ENCODE assay signal across 14 mouse cellular contexts in the genomic region with DNA sequence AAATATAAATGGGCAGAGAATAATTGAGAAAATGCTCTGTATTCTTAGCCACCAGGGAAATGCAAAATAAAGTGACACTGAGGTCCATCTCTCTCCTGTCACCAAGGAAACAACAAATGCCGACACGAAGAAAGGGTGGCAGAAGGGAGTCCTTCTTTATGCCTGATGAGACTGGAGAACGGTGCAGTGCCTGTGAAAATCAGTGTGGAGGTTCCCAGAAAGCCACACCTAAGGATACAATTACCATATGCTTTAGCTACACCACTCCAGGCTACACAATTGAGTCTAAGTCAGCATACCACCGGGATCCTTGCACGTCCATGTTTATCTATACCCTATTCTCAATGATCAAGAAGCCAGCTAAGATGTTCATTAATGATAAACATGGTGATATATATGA. TPM values are rescaled to one million over a fixed set of nuclear protein-coding genes. Genes with fewer than 3 reads are reported as not detected.
DNase-seq lines count a peak whose midpoint lies in the region; ATAC-seq and TF ChIP-seq lines count a peak whose summit lies in the region.
"Had no signal": no experiment of that assay in that cellular context is flagged by ENCODE, and none has a peak within 500 bp of the region (broad histone marks: within the 10 kb centered on the region; RNA-seq: fewer than 3 reads in every experiment).

No protein-coding gene starts in this region.

- peaks cover 16% of the 10 kb centered on the region; the same call in 1 of the 2 replicates for H3K4me1 ChIP-seq in kidney, embryonic 16.5 days (ENCODE audit: insufficient read depth, low read length)
- peaks cover 7% of the 10 kb centered on the region; the same call in 1 of the 2 replicates for H3K4me1 ChIP-seq in cortical plate, adult 2 months (ENCODE audit: control insufficient read depth, insufficient read depth, low read length)
- H3K4me1 ChIP-seq in forebrain, embryonic 16.5 days (replicated peaks; ENCODE audit: control insufficient read depth, insufficient read depth, low read length) = peaks cover 6% of the 10 kb centered on the region
- H3K4me1 ChIP-seq in midbrain, postnatal 0 days (ENCODE audit: insufficient read depth, low read length) = no peaks in the 10 kb centered on the region

- H3K36me3 ChIP-seq in kidney, embryonic 16.5 days (ENCODE audit: insufficient read depth, low read length) = no peaks in the 10 kb centered on the region
- H3K36me3 ChIP-seq in forebrain, embryonic 16.5 days (ENCODE audit: control insufficient read depth, insufficient read depth) = no peaks in the 10 kb centered on the region
- no peaks in the 10 kb centered on the region for H3K36me3 ChIP-seq in midbrain, postnatal 0 days (ENCODE audit: insufficient read depth, low read length)
- H3K36me3 ChIP-seq: G1E had no signal

- 69% methylated on average over 5 of the region's 5 CpGs for WGBS in kidney, embryonic 16.5 days
- 65% methylated on average over 5 of the region's 5 CpGs for WGBS in forebrain, embryonic 16.5 days
- 25% methylated on average over 5 of the region's 5 CpGs for WGBS in midbrain, postnatal 0 days

- no peaks in the 10 kb centered on the region for H3K9me3 ChIP-seq in kidney, embryonic 16.5 days (ENCODE audit: low read length)
- H3K9me3 ChIP-seq in forebrain, embryonic 16.5 days (ENCODE audit: control insufficient read depth, low read length) = no peaks in the 10 kb centered on the region
- no peaks in the 10 kb centered on the region for H3K9me3 ChIP-seq in midbrain, postnatal 0 days (ENCODE audit: low read length)
- H3K9me3 ChIP-seq: G1E had no signal

- ATAC-seq in kidney, embryonic 16.5 days (ENCODE audit: low FRiP score, low TSS enrichment) = no peak
- ATAC-seq in forebrain, embryonic 16.5 days = peak; percentile 39
- peak; percentile 59 for ATAC-seq in midbrain, postnatal 0 days (ENCODE audit: low FRiP score)
- no peak for ATAC-seq in activated CD4-positive, CD25-positive, alpha-beta regulatory T cell, adult 4 months

- TF ChIP-seq CTCF in cortical plate, adult 2 months (IDR thresholded peaks at IDR 0.05; ENCODE audit: extremely low read depth, insufficient read depth, low read length) = no peak
- 0 out of 2 replicates have a peak, but pooled peaks have one; percentile 4 for TF ChIP-seq CTCF in midbrain, postnatal 0 days (IDR thresholded peaks at IDR 0.05)

- H3K27me3 ChIP-seq in kidney, embryonic 16.5 days (ENCODE audit: insufficient read depth, low read length) = no peaks in the 10 kb centered on the region
- no peaks in the 10 kb centered on the region for H3K27me3 ChIP-seq in forebrain, embryonic 16.5 days (replicated peaks; ENCODE audit: control insufficient read depth, insufficient read depth, low read length)
- no peaks in the 10 kb centered on the region for H3K27me3 ChIP-seq in midbrain, postnatal 0 days (ENCODE audit: insufficient read depth, low read length)

- no peak for DNase-seq in kidney, adult 8-10 months
- DNase-seq in midbrain, postnatal 0 days (ENCODE audit: low spot score) = no peak
- DNase-seq in adrenal gland, adult 18-20 months (ENCODE audit: low spot score in 2 of 2) = no peak
- DNase-seq: gastrocnemius, postnatal 10 days; lung, postnatal 10 days had no signal

- peak overlapping the region; percentile 34; the same call in 1 of the 2 replicates for H3K4me2 ChIP-seq in kidney, embryonic 16.5 days (replicated peaks; ENCODE audit: low read depth, low read length)
- H3K4me2 ChIP-seq in forebrain, embryonic 16.5 days (ENCODE audit: low read length) = peak overlapping the region; percentile 60
- H3K4me2 ChIP-seq in midbrain, postnatal 0 days (ENCODE audit: low read depth, low read length, poor library complexity, severe bottlenecking) = peak overlapping the region; percentile 43

- H3K9ac ChIP-seq in kidney, embryonic 16.5 days (replicated peaks; ENCODE audit: low read length) = no peak overlapping the region; the same call in 1 of the 2 replicates
- peak overlapping the region; percentile 63; the same call in 1 of the 2 replicates for H3K9ac ChIP-seq in forebrain, embryonic 16.5 days (replicated peaks; ENCODE audit: low read depth, low read length)
- peak overlapping the region; percentile 45 for H3K9ac ChIP-seq in midbrain, postnatal 0 days (replicated peaks; ENCODE audit: low read length, poor library complexity, severe bottlenecking)

- H3K4me3 ChIP-seq in kidney, embryonic 16.5 days (ENCODE audit: low read length) = no peak overlapping the region
- H3K4me3 ChIP-seq in cortical plate, adult 2 months (ENCODE audit: insufficient read depth, low read length) = peak overlapping the region; percentile 42
- H3K4me3 ChIP-seq in forebrain, embryonic 16.5 days (replicated peaks; ENCODE audit: low read length) = no peak overlapping the region
- peak overlapping the region; percentile 22 for H3K4me3 ChIP-seq in midbrain, postnatal 0 days (ENCODE audit: low read depth, low read length)
- H3K4me3 ChIP-seq: myocyte had no signal

- peak; percentile 27; the same call in 1 of the 2 replicates for TF ChIP-seq POLR2A in cortical plate, adult 2 months (IDR thresholded peaks at IDR 0.05; ENCODE audit: extremely low read depth, insufficient read depth, low read length)

- H3K27ac ChIP-seq in kidney, embryonic 16.5 days (ENCODE audit: low read length) = no peak overlapping the region
- H3K27ac ChIP-seq in cortical plate, adult 2 months (ENCODE audit: insufficient read depth, low read length) = peak overlapping the region; percentile 92
- H3K27ac ChIP-seq in forebrain, embryonic 16.5 days (ENCODE audit: low read length) = peak overlapping the region; percentile 72
- peak overlapping the region; percentile 89 for H3K27ac ChIP-seq in midbrain, postnatal 0 days (ENCODE audit: low read depth, low read length)

RNA-seq across cellular contexts. Expression of gene Ctla4, which starts 25.4 kb away (rescaled TPM):
- polyA plus RNA-seq in kidney, embryonic 16.5 days (2015; fragmentation: Nextera tagmentation; extraction: Ambion mirVana) = not detected in 2 replicates
- polyA plus RNA-seq in cortical plate, adult 2 months (2012; rRNA removed) = 0.13 and 0.21 TPM in 2 replicates
- not detected in 2 replicates for polyA plus RNA-seq in forebrain, embryonic 16.5 days (2015; fragmentation: Nextera tagmentation; extraction: Ambion mirVana)
- total RNA-seq in midbrain, postnatal 0 days (2014; rRNA removed) = not detected in 2 replicates
- not detected in 2 replicates for polyA plus RNA-seq in midbrain, postnatal 0 days (2015; fragmentation: Nextera tagmentation; extraction: Ambion mirVana)
- 100 to 1,000 TPM; 242 to 284 TPM for polyA plus RNA-seq in activated CD4-positive, CD25-positive, alpha-beta regulatory T cell, adult 4 months (2017; shearing (Covaris generic))
- total RNA-seq in adrenal gland, adult 18-20 months (2021) = not detected
- total RNA-seq: gastrocnemius, postnatal 10 days; layer of hippocampus, postnatal 10 days had no signal
- polyA plus RNA-seq: embryonic facial prominence, embryonic 11.5 days; G1E; intestine, embryonic 16.5 days; myocyte had no signal

Comparison
In these comparisons a context has a peak if more than half of its experiments do, and no peak if none do; other contexts are left out.
1. ATAC-seq: peak in forebrain, embryonic 16.5 days (single experiment) and midbrain, postnatal 0 days (single experiment); none in kidney, embryonic 16.5 days (single experiment) and activated CD4-positive, CD25-positive, alpha-beta regulatory T cell, adult 4 months (single experiment).
2. H3K4me3 ChIP-seq: peak in cortical plate, adult 2 months (single experiment) and midbrain, postnatal 0 days (single experiment); none in kidney, embryonic 16.5 days (single experiment) and forebrain, embryonic 16.5 days (single experiment).
3. RNA of gene Ctla4, which starts 25.4 kb away (polyA plus RNA-seq): 242 to 284 TPM in activated CD4-positive, CD25-positive, alpha-beta regulatory T cell, adult 4 months; 0.13 to 0.21 TPM in cortical plate, adult 2 months, not detected in kidney, embryonic 16.5 days, not detected in forebrain, embryonic 16.5 days and not detected in midbrain, postnatal 0 days; every median in the first group is over 100 times any median in the second.
4. Peak in every context shown above with its lines, with median percentiles within 50 percentile points of each other: H3K4me2 ChIP-seq.